Mouse (Mus musculus): ENCODE data around the gene 3110082I17Rik.

DNA sequence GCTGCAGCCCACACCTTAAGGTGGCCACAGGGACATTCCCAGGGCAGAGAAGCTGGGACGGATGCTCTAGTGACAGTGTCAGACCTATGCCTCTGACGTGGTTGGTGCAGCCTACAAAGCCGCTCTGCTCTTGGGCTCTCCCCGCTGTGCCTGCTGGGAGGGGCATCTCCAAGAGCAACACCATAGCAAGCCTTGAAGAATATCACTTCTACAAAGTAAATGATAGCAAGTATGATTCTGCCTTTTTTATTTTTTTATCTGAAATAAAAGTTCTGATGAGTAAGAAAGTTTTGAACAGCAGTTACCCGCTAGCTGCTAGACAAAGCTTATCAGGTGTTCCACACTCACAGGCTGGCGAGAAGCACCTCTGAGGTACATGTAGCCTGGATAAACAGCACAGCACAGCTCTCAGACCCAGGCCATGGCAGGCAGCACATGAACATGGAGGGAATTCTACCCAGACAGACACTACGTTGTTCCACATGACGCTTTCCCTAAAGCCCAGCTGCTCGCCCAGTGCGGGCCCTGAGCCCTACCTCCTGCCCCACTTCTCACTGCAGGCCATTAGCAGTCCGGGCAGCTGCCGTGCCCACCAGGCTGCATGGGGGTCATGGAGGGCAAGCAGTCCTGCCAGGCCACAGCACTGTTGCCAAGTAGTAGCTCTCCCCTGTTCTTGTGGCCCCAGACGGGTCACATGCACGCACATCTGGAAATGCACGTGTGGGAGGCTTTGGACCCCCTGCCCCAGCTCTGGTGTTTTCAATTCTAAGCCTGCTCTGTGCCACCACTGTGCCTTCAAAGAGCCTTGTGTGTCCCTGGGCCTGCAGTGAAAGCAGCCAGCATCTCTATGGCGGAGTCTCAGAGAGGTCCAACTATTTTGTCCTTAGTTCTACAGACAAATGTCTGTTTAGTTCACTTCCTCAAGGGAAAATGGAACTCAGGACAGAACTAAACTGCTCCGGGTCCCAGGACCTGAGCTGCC, 71.3 kb downstream of the 3110082I17Rik start:
- no peak for TF ChIP-seq CTCF (IDR thresholded peaks at IDR 0.05; ENCODE audit: borderline replicate concordance, insufficient read depth, low read depth, low read length)
- TF ChIP-seq POLR2A (IDR thresholded peaks at IDR 0.05; ENCODE audit: borderline replicate concordance, insufficient read depth, low read length), result no peak
